Mouse (Mus musculus) R1 (cell line): ENCODE data around the gene Ppan.

Experiments used
- DNase-seq: peaks from one replicate; pipeline ENCODE4 v3.0.0-alpha.2; 2018; ENCODE audit warnings: low read depth, low spot score

The Ppan gene

GRCm38 (mm10) chr9:20887704-20888385 lies at the start of gene Ppan:
Gene Ppan, plus strand, starts transcription at chr9:20888175.
- DNase-seq = peak; percentile 98

- DNase-seq = no peak
Measured at GRCm38 (mm10) chr9:20838931-20839330, 49.0 kb upstream of the Ppan start.

GRCm38 (mm10) chr9:20842211-20842610 lies 45.8 kb upstream of the Ppan start:
- DNase-seq = no peak

GRCm38 (mm10) chr9:20842670-20843069 lies 45.3 kb upstream of the Ppan start:
- peak; percentile 66 for DNase-seq

- peak; percentile 20 for DNase-seq
Measured at GRCm38 (mm10) chr9:20850179-20850578, 37.8 kb upstream of the Ppan start.

GRCm38 (mm10) chr9:20857131-20857530 lies 30.8 kb upstream of the Ppan start:
- peak; percentile 85 for DNase-seq

GRCm38 (mm10) chr9:20859926-20860325 lies 28.0 kb upstream of the Ppan start:
- DNase-seq = peak; percentile 49

- peak; percentile 84 for DNase-seq
Measured at GRCm38 (mm10) chr9:20861821-20862220, 26.2 kb upstream of the Ppan start.

GRCm38 (mm10) chr9:20862225-20862624 lies 25.8 kb upstream of the Ppan start:
- DNase-seq = no peak

GRCm38 (mm10) chr9:20866879-20867278 lies 21.1 kb upstream of the Ppan start:
- no peak for DNase-seq

GRCm38 (mm10) chr9:20868448-20869001 lies 19.4 kb upstream of the Ppan start, which contains the start of gene A230050P20Rik:
Gene A230050P20Rik, plus strand, starts transcription at chr9:20868642.
- DNase-seq = peak; percentile 79

GRCm38 (mm10) chr9:20869246-20869645 lies 18.7 kb upstream of the Ppan start:
- peak; percentile 29 for DNase-seq

GRCm38 (mm10) chr9:20870211-20871173 lies 17.5 kb upstream of the Ppan start:
- peak; percentile 71 for DNase-seq

GRCm38 (mm10) chr9:20872991-20873390 lies 15.0 kb upstream of the Ppan start:
- no peak for DNase-seq

- DNase-seq = no peak
Measured at GRCm38 (mm10) chr9:20873521-20873920, 14.5 kb upstream of the Ppan start.

- peak; percentile 80 for DNase-seq
Measured at GRCm38 (mm10) chr9:20875021-20875790, 12.8 kb upstream of the Ppan start.

GRCm38 (mm10) chr9:20876318-20877117 lies 11.5 kb upstream of the Ppan start:
- DNase-seq = no peak

GRCm38 (mm10) chr9:20877118-20878040 lies 10.6 kb upstream of the Ppan start:
- DNase-seq = no peak

- peak; percentile 98 for DNase-seq
Measured at GRCm38 (mm10) chr9:20878041-20878709, 9.8 kb upstream of the Ppan start.
